Mouse (Mus musculus): Measurements from ENCODE around the gene Cacnb4.

DNA sequence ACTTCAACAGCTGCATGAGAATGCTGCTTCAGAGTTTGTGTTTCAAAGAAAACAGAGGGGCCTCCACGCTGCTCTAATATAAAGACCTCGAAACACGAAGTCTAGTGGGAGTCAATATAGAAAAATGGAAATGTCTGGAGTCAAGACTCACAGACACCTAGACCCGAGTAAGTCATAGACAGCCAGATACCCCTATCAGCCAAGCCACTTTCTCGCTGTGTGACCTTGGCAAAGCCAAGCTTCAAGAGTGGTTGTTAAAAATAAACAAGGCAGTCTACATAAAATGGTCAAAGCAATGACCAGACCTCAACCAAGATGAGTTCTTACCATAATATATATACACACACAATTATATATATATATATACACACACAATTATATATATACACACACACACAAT lies 40.4 kb upstream of the Cacnb4 start:
- TF ChIP-seq POLR2A (IDR thresholded peaks at IDR 0.05; ENCODE audit: borderline replicate concordance, extremely low read depth, low read depth, low read length) (no peak), CTCF (IDR thresholded peaks at IDR 0.05; ENCODE audit: insufficient read depth, low read length) (no peak)
